In the genomic region with DNA sequence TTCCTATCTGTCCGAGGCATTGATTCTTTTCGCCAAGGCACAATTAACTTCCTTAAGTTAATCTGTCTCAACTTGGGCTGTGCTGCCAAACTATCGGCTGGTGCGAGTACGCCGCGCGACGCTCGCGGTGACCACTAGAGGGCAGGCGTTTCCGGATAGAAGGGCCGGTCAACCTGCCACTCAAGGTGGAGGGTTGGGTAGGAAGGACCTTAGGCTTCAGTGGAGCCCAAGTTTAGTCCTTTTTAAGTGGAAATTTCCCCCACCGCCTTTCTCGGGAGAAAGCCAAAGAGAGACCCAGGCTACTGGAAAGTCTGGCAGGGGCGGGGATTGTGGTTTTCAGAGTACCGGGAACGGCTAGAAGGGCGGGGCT, we compare ENCODE assay signal across 8 mouse cellular contexts. TPM values are rescaled to one million over a fixed set of nuclear protein-coding genes. Genes with fewer than 3 reads are reported as not detected.
DNase-seq lines count a peak whose midpoint lies in the region; ATAC-seq lines count a peak whose summit lies in the region.

No protein-coding gene starts in this region.

- under 1% methylated on average over 19 of the region's 20 CpGs for WGBS in embryonic facial prominence, embryonic 14.5 days
- WGBS in liver, embryonic 11.5 days = under 1% methylated on average over 20 of the region's 20 CpGs

- peak overlapping the region; percentile 86 for H3K27ac ChIP-seq in embryonic facial prominence, embryonic 14.5 days (replicated peaks; ENCODE audit: low read depth, low read length)
- no peak overlapping the region for H3K27ac ChIP-seq in liver, embryonic 11.5 days (ENCODE audit: low read depth, low read length)

- DNase-seq in B cell, adult 2 months = peak; percentile 91
- DNase-seq in adrenal gland, postnatal 4 days (ENCODE audit: low spot score in 2 of 2) = peak; percentile 64 to 79
- peak; percentile 89 for DNase-seq in embryonic facial prominence, embryonic 14.5 days (ENCODE audit: low spot score)
- peak; percentile 87 to 90 for DNase-seq in heart, adult 9 months (ENCODE audit: low spot score in 2 of 2)
- peak; percentile 87 to 94 for DNase-seq in kidney, adult 8-10 months
- peak; percentile 83 for DNase-seq in liver, embryonic 11.5 days (ENCODE audit: low spot score)
- peak; percentile 75 to 87 for DNase-seq in spleen, postnatal 14 days (ENCODE audit: low spot score in 2 of 2)

- no peaks in the 10 kb centered on the region for H3K27me3 ChIP-seq in embryonic facial prominence, embryonic 14.5 days (replicated peaks; ENCODE audit: control insufficient read depth, insufficient read depth, low read length)
- H3K27me3 ChIP-seq in liver, embryonic 11.5 days (replicated peaks; ENCODE audit: control insufficient read depth, insufficient read depth, low read length) = peaks cover 44% of the 10 kb centered on the region

- peak overlapping the region; percentile 53 for H3K9ac ChIP-seq in embryonic facial prominence, embryonic 14.5 days (ENCODE audit: low read depth, low read length)
- 0 out of 2 replicates have a peak overlapping the region, but pooled peaks have one; percentile 8 for H3K9ac ChIP-seq in liver, embryonic 11.5 days (ENCODE audit: low read depth, low read length)

- peaks cover 18% of the 10 kb centered on the region for H3K4me1 ChIP-seq in embryonic facial prominence, embryonic 14.5 days (ENCODE audit: control insufficient read depth, insufficient read depth, low read length)
- peaks cover 27% of the 10 kb centered on the region for H3K4me1 ChIP-seq in liver, embryonic 11.5 days (replicated peaks; ENCODE audit: control insufficient read depth, insufficient read depth, low read length)

- H3K36me3 ChIP-seq in embryonic facial prominence, embryonic 14.5 days (ENCODE audit: control insufficient read depth, insufficient read depth, low read length) = peaks cover 11% of the 10 kb centered on the region
- no peaks in the 10 kb centered on the region for H3K36me3 ChIP-seq in liver, embryonic 11.5 days (ENCODE audit: control insufficient read depth, insufficient read depth, low read length)

- peak overlapping the region; percentile 67 for H3K4me2 ChIP-seq in embryonic facial prominence, embryonic 14.5 days (ENCODE audit: low read depth, low read length)
- peak overlapping the region; percentile 69 for H3K4me2 ChIP-seq in liver, embryonic 11.5 days

- H3K4me3 ChIP-seq in embryonic facial prominence, embryonic 14.5 days (ENCODE audit: low read depth, low read length) = peak overlapping the region; percentile 38
- peak overlapping the region; percentile 45 for H3K4me3 ChIP-seq in liver, embryonic 11.5 days (ENCODE audit: low read depth, low read length)

- ATAC-seq in embryonic facial prominence, embryonic 14.5 days (ENCODE audit: low read depth) = peak; percentile 51
- ATAC-seq in liver, embryonic 11.5 days (replicated peaks; ENCODE audit: low FRiP score) = peak; percentile 59
- ATAC-seq in monocyte, adult 5-6 weeks (replicated peaks; ENCODE audit: insufficient number of reproducible peaks, low FRiP score, low TSS enrichment, poor library complexity, severe bottlenecking) = peak; percentile 65

- no peaks in the 10 kb centered on the region for H3K9me3 ChIP-seq in embryonic facial prominence, embryonic 14.5 days (ENCODE audit: control insufficient read depth, low read length)
- no peaks in the 10 kb centered on the region for H3K9me3 ChIP-seq in liver, embryonic 11.5 days (ENCODE audit: control insufficient read depth, low read length)

RNA-seq across cellular contexts. Expression of a gene that starts 0.7 kb away (rescaled TPM):
- 1 to 10 TPM; 1.2 to 8.9 TPM for total RNA-seq in adrenal gland, postnatal 4 days (2021)
- polyA plus RNA-seq in embryonic facial prominence, embryonic 14.5 days (2014; fragmentation: Nextera tagmentation; extraction: Ambion mirVana) = 2.0 and 4.1 TPM in 2 replicates
- polyA plus RNA-seq in liver, embryonic 11.5 days (2014; fragmentation: Nextera tagmentation; extraction: Ambion mirVana) = 0.30 and 0.62 TPM in 2 replicates
- total RNA-seq in monocyte, adult 5-6 weeks (2017) = 0.85 to 2.2 TPM (median 0.86 TPM) in 3 replicates

RNA-seq across cellular contexts. Expression of a gene that starts 1.3 kb away (rescaled TPM):
- 100 to 1,000 TPM; 179 to 182 TPM for total RNA-seq in adrenal gland, postnatal 4 days (2021)
- 151 and 163 TPM in 2 replicates for polyA plus RNA-seq in embryonic facial prominence, embryonic 14.5 days (2014; fragmentation: Nextera tagmentation; extraction: Ambion mirVana)
- 219 and 241 TPM in 2 replicates for polyA plus RNA-seq in liver, embryonic 11.5 days (2014; fragmentation: Nextera tagmentation; extraction: Ambion mirVana)
- total RNA-seq in monocyte, adult 5-6 weeks (2017) = 42.5 to 61.0 TPM (median 58.7 TPM) in 3 replicates

RNA-seq across cellular contexts. Expression of a gene that starts 13.2 kb away (rescaled TPM):
- total RNA-seq in adrenal gland, postnatal 4 days (2021) = 10 to 100 TPM; 31.1 to 36.7 TPM
- 51.5 and 52.0 TPM in 2 replicates for polyA plus RNA-seq in embryonic facial prominence, embryonic 14.5 days (2014; fragmentation: Nextera tagmentation; extraction: Ambion mirVana)
- polyA plus RNA-seq in liver, embryonic 11.5 days (2014; fragmentation: Nextera tagmentation; extraction: Ambion mirVana) = 3.2 and 5.9 TPM in 2 replicates
- 0.95 to 2.3 TPM (median 1.8 TPM) in 3 replicates for total RNA-seq in monocyte, adult 5-6 weeks (2017)

RNA-seq across cellular contexts. Expression of a gene that starts 17.6 kb away (rescaled TPM):
- 100 to 1,000 TPM; 120 to 130 TPM for total RNA-seq in adrenal gland, postnatal 4 days (2021)
- polyA plus RNA-seq in embryonic facial prominence, embryonic 14.5 days (2014; fragmentation: Nextera tagmentation; extraction: Ambion mirVana) = 324 and 349 TPM in 2 replicates
- 246 and 251 TPM in 2 replicates for polyA plus RNA-seq in liver, embryonic 11.5 days (2014; fragmentation: Nextera tagmentation; extraction: Ambion mirVana)
- total RNA-seq in monocyte, adult 5-6 weeks (2017) = 53.3 to 77.9 TPM (median 61.9 TPM) in 3 replicates

RNA-seq across cellular contexts. Expression of a gene that starts 17.9 kb away (rescaled TPM):
- total RNA-seq in adrenal gland, postnatal 4 days (2021) = 1 to 10 TPM; 3.4 to 4.9 TPM
- 3.7 and 4.7 TPM in 2 replicates for polyA plus RNA-seq in embryonic facial prominence, embryonic 14.5 days (2014; fragmentation: Nextera tagmentation; extraction: Ambion mirVana)
- 0.97 and 1.7 TPM in 2 replicates for polyA plus RNA-seq in liver, embryonic 11.5 days (2014; fragmentation: Nextera tagmentation; extraction: Ambion mirVana)
- total RNA-seq in monocyte, adult 5-6 weeks (2017) = 0.53 to 2.3 TPM in 2 of 3 replicates, not detected in the other
